Mouse (Mus musculus) liver, adult 10 weeks (tissue): ENCODE measurements around the gene Gemin4. TPM values are rescaled to one million over a fixed set of nuclear protein-coding genes. Genes with fewer than 3 reads are reported as not detected.

Source experiments
- polyA plus RNA-seq: library from polyadenylated mRNA; stranded (reverse); fragments of 350-450 nt; fragmentation: Illumina TruSeq; extraction: RNeasy Lipid Tissue Mini Kit (QIAGEN cat#74804); gene quantifications from one replicate; pipeline ENCODE4 v1.2.3, GENCODE M21; 2014; ENCODE audit warnings: low read depth, low replicate concordance

Gemin4 gene
- polyA plus RNA-seq = not detected

DNA sequence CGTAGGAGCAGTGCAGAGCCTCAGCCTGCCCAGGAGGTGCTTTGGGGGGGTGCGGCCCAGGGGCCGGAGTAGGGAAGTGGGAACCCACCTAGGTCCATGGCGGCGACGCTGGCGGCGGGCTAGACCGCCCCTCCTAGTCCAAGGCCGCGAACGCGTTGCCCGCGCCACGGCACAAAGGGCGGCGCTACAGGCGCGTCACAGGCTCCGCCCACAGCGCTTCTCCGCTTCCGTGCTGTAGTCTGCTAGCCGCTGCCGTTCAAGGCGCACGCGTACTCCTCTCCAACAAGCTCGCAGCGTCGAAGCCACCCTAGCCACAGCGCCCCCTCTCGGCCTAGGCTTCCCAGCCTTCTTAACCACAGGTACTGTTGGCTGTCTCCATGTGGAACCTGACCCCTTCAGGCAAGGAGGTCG is at the start of gene Gemin4, which contains the start of gene Dbil5:
Gene Gemin4 (minus strand): TSS at position 275 of the 411 bp plus-strand sequence.
Gene Dbil5 (plus strand): TSS at position 219 of the 411 bp plus-strand sequence.

GRCm38 (mm10) chr11:76242901-76243810 is 25.7 kb upstream of the Gemin4 start, which contains the start of the genes Mrm3 and Glod4:
Gene Mrm3, plus strand, starts transcription at chr11:76243715.
Gene Glod4, minus strand, starts transcription at chr11:76243725.

DNA sequence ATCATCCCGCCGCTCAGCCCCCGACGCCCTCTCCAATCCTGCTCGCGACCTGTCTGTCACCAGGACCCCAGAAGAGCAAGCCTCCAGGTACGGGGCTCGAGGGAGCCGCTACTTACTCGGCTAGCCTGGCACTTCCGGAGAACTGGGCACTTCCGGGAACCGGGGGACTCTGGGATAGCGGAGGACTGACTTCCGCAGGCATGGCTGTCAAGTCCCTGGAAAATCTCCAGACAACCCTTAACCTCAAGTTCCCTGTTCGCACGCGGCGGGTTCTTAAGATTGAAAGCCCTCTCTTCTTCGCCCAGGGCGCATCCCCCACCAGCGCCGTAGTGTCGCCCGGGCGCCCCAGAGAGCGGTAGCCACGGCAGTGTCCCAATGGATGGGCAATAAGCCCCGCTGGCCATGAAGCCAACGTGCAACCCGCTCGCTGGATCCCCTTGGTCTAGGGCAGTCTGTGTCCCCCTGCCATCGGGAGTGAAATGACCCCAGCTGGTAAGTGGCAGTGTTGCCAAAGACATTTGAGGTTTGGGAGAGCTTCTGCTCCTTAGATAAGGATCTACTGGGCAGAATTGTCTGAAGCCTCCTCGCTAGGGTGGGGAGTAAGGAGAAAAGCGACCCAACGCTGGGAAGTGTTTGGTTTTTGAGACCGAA is 37.8 kb downstream of the Gemin4 start, which contains the start of the genes Vps53 and Fam57a:
Gene Vps53 (minus strand): TSS at position 153 of the 651 bp plus-strand sequence.
Gene Fam57a (plus strand): TSS at position 177 of the 651 bp plus-strand sequence.

Other genes starting within 250 kb of the Gemin4 start
- not detected for gene 1700016K19Rik, start 217.8 kb downstream of the Gemin4 start, polyA plus RNA-seq
- gene Rflnb, start 189.9 kb downstream of the Gemin4 start, polyA plus RNA-seq = 0.48 TPM
- 21.9 TPM for gene Vps53, start 38.0 kb downstream of the Gemin4 start, polyA plus RNA-seq
- 2.6 TPM for gene Fam57a, start 38.0 kb downstream of the Gemin4 start, polyA plus RNA-seq
- not detected for gene Dbil5, start 56 bp downstream of the Gemin4 start, polyA plus RNA-seq
- gene Mrm3, start 26.1 kb upstream of the Gemin4 start, polyA plus RNA-seq = 2.3 TPM
- 78.1 TPM for gene Glod4, start 26.1 kb upstream of the Gemin4 start, polyA plus RNA-seq
- gene Nxn, start 181.5 kb upstream of the Gemin4 start, polyA plus RNA-seq = 0.58 TPM
- gene Timm22, start 189.3 kb upstream of the Gemin4 start, polyA plus RNA-seq = 3.5 TPM